Mouse (Mus musculus) spleen, postnatal 4 days (tissue): ENCODE results near the gene Spc24.
A peak's percentile ranks its signal among the peaks of the same experiment; 100 is the strongest.

Experiments used
- DNase-seq, 2 experiments: peaks; one replicate each; pipeline ENCODE4 v3.0.0; 2022; ENCODE audit warnings: low spot score in 2 of 2

The Spc24 gene

DNA sequence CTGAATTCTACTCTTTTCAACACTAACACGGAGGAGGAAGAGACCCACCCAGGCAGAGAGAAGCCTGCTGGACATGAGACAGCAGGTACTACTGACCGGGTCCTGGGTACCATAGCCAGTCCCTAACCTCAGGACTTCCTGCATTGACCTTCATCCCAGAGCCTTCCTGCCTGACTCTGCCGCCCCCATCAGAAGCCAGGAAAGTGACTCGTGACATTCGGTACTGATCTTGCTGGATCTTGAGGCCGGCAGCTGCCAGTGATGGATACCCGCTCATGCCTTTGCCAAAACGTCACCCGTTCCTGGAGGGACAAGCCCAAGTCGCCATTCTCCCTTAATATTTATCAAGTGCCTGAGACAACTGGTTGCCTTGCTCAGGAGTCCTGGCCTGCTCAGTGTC, 11.6 kb downstream of the Spc24 start:
- no peak for DNase-seq

GRCm38 (mm10) chr9:21748033-21748432, 12.1 kb downstream of the Spc24 start:
- DNase-seq: peak in 1 of 2 experiments; percentile 53

DNA sequence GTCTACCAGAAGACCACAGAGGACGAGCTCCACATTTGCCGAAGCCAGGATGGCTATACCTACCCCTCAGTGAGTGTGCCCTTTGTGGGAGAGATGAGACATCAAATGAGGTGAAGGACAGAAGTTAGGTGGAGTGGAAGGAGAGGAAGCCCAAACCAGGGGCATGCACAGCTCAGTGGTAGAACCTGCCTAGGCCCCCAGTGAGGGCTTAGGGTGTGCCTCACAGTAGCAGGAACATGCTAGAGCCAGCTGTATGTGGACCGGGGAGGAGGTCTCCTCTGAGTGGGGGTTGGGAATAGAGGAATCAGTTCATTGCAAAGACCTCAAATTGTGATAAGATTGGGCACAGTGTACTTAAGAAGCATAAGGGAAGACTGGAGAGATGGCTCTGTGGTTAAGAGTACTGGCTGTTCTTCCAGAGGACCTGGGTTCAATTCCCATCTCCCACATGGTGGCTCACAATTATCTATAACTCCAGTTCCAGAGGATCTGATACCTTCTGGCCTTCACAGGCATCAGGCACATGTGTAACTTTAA, 12.8 kb downstream of the Spc24 start:
- no peak for DNase-seq

DNA sequence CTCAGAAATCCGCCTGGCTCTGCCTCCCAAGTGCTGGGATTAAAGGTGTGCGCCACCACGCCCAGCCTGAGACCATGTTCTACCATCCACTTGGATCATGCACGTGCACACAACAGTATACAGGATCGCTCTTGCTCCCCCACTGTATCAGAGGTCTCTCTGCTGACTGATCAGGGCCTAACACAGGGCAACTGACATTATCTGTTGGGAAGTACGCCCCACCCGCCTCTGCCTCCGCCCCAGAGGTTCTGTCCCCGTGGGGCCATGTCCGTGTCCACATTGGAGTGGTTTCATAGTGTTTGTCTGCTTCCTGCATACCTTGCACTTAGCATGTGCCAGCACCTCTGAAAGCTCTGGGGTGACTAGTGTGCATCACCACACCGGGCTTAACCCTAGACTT, 18.6 kb downstream of the Spc24 start:
- DNase-seq: no peak

- no peak for DNase-seq
Observed at GRCm38 (mm10) chr9:21740427-21740826, 19.7 kb downstream of the Spc24 start.

DNA sequence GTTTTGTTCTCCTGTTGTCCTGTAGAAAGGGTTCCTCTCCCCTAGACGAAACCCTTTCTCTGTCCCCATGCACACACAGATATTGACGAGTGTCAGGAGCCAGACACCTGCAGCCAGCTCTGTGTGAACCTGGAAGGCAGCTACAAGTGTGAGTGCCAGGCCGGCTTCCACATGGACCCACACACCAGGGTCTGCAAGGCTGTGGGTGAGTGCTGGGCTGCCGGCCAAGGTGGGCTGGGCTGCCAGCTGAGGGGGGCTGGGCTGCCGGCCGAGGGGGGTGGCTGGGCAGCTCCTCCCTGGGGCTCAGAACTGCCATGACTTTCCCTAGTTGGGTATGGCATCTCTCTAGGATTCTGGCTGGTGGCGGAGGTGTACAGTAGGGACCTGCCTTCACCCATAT, 21.3 kb downstream of the Spc24 start:
- DNase-seq: no peak

DNA sequence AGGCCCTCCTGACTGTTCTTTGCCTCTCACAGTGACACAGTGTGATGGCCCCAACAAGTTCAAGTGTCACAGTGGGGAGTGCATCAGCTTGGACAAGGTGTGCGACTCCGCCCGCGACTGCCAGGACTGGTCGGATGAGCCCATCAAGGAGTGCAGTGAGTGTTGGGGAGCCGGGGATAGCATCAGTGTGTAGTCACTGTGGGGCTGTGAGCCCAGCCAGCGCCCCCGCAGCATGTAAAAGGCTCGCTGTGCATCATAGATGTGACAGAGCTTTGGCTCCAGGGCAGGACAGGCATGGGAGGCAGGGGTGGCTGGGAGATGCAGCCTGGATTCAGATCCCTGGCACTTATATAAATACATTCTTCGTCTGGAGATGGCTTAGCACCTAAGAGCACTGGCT, 22.9 kb downstream of the Spc24 start:
- DNase-seq: no peak

DNA sequence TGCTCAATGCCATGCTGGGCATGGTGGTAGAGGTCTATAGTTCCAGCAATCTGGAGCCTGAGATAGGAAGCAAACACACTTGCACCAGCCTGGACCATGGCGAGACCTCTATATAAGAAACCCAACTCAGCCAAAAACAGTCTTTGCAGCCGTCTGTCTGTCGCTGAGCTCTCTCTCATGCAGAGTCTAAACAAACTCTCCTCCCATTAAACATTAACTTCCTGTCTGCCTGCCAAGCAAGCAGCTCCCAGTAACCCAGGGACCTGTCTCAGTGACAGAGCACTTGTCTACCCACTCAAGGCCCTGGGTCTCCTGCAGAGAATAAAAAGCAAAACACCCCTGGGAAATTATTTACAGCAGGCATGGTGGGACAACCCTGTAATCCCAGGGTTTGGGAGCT, 23.5 kb downstream of the Spc24 start:
- no peak for DNase-seq

DNA sequence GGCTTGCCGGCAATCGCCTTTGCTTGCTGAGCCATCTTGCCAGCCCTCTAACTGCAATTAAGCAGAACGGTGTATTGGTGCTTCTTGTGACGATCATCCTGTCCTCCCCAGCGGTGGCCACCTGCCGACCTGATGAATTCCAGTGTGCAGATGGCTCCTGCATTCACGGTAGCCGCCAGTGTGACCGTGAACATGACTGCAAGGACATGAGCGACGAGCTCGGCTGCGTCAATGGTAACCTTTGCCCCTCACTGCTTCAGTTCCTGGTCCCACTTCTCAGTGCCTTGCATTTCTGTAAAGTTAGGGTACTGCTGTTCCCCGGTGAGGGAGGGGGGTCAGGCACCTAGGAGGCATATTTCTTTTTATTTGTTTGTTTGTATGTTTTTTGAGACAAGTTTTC, 25.0 kb downstream of the Spc24 start:
- DNase-seq: no peak

- no peak for DNase-seq
Observed at GRCm38 (mm10) chr9:21733989-21734388, 26.1 kb downstream of the Spc24 start.

GRCm38 (mm10) chr9:21733446-21733845, 26.7 kb downstream of the Spc24 start:
- no peak for DNase-seq

DNA sequence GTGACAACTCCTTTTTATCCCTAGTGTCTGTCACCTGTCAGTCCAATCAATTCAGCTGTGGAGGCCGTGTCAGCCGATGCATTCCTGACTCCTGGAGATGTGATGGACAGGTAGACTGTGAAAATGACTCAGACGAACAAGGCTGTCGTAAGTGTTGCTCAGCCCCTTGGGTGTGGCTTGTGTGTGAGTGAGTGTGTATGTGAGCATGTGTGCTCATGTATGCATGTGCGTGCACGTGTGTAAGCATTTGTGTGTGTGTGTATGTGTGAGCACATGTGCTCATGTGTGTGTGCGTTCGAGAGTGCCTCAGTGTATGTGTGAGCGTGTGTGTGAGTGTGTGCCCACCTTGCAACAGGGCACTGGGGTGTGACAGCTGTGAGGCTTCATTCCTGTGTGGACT, 27.8 kb downstream of the Spc24 start:
- no peak for DNase-seq

DNA sequence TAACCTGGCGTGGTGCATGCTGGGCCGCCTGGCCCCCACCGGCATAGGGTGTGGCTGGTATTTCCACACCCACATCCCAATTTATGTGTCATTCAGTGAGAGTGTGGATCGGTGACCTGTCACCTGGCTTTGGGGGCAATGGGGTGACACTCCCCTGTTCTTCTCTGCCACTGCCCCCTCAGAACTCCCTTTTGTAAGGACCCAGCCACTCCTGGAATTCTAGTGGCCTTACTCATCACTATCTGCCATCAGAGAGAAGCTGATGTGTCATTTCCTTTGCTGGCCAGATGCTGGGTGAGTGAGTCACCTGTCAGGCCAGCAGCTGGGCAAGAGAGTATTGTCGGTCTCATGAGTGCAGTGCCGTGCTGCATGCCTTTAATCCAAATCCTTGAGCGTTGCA, 30.8 kb downstream of the Spc24 start:
- no peak for DNase-seq

GRCm38 (mm10) chr9:21728261-21728832, 31.8 kb downstream of the Spc24 start:
- no peak for DNase-seq

GRCm38 (mm10) chr9:21726218-21726975, 33.7 kb downstream of the Spc24 start:
- no peak for DNase-seq

DNA sequence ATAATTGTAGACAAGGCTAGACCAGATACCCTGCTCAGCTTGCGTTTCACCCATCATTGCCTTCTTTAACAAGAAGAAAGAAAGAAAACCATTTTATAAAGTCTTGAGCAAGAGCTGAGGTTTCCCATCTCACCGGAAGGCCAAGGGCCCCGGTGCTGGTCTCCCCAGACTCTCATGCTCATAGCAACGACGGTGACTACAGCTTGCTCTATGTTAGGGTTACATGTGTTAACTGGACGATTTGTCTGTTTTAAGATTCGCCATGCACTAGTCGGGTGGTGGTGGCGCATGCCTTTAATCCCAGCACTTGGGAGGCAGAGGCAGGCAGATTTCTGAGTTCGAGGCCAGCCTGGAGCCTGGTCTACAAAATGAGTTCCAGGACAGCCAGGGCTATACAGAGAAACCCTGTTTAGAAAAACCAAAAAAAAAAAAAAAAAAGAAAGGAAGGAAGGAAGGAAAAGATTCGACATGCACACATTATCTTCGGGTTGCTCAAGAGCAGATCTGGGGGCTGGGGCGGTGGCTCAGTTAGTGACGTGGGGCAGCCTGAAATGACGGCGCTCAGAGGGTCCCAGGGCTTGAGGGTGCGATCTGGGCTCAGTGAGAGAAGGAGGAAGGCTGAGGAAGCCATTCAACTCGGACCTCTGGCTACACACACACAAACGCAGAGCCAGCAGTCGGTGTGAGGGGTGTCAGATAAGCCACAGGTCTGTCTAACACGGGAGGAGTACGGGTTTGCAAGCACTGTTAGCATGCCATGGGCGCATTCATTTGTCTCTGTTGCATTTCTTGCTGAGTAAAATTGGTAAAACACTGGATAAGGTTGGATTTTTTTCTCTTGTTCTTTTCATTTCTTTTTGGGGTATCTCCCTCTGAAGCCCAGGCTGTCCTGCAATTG, 34.6 kb downstream of the Spc24 start:
- DNase-seq: no peak

DNA sequence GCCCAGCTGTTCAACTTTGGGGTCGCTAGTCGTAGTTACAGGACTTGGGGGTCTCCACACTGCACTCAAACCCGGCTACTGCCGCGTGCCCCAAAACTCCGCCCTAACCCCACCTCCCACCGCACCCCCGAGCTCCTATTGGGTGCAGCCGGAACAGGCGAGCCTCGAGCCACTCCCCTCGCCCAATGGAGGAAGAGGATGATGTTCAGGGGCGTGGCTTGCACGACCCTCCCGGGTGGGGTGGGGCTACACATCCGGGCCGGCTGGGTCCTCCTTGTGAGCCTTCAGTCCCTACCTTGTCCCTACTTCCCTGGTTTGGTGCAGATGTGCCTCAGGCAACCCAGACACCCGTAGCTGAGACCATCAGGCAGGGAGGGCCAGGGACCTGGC, 36.0 kb downstream of the Spc24 start:
- peak; percentile 84 to 89 for DNase-seq

DNA sequence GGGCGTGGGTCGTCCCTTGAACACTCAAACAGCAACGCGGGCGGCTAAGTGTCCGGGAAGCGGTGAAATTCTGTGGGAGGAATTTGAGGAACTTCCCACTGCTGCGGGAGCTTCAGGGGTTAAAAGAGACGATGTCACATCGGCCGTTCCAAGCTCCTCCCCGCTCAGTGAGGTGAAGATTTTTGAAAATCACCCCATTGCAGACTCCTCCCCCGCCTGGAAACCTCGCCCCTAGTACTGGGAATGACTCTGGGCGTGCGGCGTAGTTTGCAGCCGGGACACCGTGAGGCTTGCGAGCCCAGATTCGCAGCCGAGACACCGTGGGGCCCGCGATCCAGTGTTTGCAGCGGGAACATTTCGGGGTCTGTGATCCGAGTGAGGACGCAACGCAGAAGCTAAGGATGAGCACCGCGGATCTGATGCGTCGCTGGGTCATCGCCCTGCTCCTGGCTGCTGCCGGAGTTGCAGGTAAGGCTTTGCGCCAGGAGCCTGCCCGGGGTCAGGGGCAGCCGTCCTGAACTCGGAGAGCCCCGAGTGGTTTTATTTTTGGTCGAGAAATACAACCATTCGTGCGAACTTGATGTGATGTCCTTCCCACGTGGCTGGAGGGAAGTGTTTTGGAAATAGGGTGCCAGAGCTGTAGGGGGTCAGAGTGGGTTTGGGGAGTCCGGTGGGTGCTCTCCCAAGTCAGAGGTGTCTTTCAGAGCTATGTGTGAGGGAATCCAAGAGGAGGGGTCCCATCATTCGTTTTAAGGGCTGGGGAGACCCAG, 36.5 kb downstream of the Spc24 start, which contains the start of gene Ldlr:
TSS of gene Ldlr (plus strand) at position 107 of the 770 bp plus-strand sequence.
- DNase-seq: peak; percentile 76 to 84

DNA sequence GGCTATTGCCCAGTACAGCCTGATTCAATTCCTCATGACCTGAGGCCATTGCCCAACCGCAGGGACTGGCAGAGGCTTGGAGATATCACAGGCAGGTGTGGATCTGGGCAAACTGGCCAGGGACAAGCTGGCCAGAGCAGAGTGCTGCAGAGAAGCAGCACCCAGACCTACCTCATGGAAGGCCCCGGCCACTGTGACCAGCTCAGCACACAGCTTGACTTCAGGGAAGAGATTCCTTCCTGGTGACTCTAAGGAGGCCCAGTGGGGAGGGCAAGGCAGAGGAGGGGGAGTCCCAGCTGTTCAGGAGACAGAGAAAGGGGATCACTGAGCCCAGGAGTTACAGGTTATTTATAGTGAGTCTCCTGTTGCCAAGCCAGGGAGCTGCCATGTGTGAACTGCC, 39.1 kb downstream of the Spc24 start:
- no peak for DNase-seq

DNA sequence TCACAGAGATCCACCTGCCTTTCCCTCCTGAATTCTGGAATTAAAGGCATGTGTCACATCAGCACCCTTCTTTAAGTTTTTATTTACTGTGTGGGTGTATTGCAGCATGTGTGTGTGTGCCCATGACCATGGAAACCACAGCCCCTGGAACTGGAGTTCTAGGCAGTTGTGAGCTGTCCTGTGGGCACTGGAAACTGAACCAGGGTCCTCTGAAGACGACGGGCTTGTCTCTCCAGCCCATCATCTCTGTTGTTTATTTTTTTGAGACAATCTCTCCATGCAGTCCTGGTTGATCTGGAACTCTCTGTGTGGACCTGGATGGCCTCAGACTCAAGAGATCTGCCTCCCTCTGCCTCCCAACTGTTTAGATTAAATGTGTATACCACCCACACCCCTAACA, 43.1 kb downstream of the Spc24 start:
- no peak for DNase-seq

GRCm38 (mm10) chr9:21715298-21715697, 44.8 kb downstream of the Spc24 start:
- peak in 1 of 2 experiments; percentile 41 for DNase-seq

DNA sequence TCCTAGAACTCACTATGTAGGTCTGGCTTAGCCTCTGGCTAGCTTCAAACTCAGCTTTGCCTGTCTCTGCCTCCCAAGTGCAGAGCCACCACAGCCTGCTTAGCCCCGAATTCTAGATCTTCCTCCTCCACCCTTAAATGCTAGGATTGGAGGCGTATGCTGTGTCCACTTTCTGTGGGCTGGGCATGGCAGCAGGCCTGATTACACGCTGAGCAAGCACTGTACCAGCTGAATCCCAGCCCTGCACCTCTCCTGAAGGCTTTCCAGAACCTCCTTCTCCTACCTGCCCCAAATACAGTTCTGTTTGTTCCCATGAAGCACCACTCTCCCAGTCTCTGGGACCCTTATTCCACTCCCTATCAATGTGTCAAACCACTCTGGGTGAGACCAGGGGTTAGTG, 50.8 kb downstream of the Spc24 start:
- DNase-seq: no peak
